Mouse (Mus musculus): Measurements from ENCODE around the gene Gm5089.

The Gm5089 gene

DNA sequence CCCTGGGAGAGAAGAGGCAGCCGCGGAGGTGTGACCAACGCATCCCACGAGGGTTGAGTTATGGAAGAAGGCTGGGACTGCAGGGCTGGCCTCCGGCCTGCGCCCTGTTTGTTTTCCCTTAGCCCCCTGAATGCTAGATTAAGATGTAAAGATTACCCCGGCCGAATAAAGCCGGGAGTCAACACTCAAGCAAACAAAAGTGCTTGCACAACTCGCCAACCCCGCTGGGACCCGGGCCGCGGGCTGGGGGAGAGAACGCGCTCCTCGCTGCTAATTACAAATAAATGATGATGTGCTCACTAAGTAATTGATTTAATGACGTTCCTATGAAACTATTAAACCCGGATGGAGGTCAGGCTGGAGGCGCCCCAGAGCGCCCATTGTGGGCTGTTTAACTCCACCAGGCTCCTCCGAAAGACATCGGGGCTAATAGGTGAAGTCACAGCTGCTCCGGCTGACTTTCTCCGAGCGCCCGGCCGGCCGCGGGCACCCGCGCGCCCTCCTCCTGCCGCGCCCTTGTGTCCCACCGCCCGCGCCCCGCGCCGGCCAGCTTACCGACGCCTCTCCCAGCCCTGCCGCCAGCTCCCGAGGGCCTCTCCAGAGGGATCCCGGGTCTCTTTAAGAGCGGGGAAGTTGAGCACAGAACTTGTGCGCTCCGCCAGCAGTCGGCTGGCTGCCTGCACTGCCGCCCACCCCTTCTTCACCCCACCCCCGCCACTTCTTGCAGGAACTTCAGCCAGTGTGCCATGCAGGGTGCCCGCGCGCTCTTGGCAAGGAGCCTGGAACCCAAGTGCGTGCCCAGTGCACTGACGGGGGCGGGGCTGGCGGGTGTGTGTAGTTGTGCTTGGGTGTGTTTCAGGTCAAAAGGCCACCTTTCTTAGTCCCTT, at the start of gene Gm5089:
Gene Gm5089, minus strand, starts transcription at position 620 of the 887 bp plus-strand sequence.
- in situ Hi-C loops (cut with MboI; ENCODE audit: unreplicated experiment in 2 of 2) = no loop called here

DNA sequence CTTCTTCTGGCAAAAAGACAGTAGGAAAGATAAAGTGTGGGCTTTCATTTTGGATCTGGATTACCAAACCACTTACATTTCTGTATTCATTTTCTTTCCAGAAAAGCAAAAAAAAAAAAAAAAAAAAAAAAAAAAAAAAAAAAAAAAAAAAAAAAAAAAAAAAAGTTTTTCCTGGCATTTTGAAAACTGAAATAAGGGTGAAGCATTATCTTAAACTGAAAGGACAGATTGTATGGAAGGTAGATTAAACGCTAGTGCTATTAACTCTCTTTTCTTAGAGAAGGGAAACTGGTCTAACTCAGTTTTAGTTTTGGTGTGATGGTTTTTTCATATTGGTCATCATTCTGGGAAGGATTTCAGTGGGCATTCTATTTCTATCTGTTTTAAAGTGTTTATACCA, 41.1 kb upstream of the Gm5089 start:
- in situ Hi-C loops (cut with MboI; ENCODE audit: unreplicated experiment in 2 of 2) = no loop called here

DNA sequence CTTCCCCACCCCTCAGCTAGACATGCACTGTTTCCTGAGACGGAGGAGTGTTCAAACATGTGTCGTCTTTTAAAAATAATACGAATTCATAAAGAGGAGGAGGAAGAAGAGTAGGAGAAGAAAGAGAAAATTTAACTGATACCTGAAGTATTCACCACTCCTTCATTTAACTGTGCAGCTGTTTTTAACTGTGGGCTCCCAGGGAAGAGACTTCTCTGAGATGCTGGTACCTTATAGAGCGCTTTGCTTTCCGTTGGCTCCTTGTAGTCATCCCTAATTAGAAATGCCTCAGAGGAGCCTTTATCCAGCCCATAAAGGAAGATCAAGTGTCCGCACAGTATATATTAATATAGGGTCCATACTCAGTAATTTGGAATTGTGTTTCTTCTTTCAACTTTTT, 40.6 kb upstream of the Gm5089 start:
- in situ Hi-C loops (cut with MboI; ENCODE audit: unreplicated experiment in 2 of 2) = no loop called here

DNA sequence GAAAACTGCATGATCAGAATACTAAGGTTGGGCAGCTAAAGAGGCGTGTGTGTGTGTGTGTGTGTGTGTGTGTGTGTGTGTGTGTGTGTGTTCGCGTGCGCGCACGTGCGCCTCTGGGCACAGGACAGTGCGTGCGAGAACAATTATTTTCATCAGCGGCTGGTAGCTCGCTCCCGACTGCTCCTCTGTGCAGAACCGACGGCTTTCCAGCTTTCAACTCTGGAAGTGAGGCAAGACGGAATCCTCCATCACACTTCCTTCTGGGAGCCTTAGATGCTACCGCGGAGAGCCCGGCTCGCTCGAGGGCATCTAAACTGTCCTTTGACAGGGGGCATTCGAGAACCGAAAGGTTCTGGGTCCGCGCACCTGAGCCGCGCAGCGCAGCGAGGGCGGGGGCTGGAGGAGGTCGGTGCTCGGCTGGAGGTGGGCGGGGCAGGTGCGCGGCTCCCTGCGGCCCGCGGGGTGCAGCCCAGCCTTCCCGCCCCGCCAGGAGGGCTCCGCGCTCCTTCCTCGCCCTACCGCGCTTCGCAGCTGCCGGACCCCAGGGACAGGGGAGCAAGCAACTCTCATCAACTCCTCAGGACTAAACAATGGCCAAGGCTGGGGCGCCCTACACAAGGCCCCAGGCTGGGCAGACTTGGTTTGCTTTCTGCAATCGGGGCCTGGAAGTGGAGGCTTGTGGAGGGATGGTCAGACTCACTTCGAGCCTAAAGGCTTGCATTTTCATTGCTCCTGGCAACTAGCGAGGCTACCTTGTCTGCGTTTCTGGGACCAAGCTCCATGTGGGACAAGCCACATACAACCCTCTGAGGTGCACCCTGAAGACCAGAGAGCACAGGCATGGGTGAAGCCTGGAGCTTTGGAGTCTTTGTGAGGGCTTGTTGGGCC, 39.8 kb upstream of the Gm5089 start, which contains the start of gene Gm10837:
Gene Gm10837, plus strand, starts transcription at position 146 of the 888 bp plus-strand sequence.
- in situ Hi-C loops (cut with MboI; ENCODE audit: unreplicated experiment in 2 of 2) = no loop called here

DNA sequence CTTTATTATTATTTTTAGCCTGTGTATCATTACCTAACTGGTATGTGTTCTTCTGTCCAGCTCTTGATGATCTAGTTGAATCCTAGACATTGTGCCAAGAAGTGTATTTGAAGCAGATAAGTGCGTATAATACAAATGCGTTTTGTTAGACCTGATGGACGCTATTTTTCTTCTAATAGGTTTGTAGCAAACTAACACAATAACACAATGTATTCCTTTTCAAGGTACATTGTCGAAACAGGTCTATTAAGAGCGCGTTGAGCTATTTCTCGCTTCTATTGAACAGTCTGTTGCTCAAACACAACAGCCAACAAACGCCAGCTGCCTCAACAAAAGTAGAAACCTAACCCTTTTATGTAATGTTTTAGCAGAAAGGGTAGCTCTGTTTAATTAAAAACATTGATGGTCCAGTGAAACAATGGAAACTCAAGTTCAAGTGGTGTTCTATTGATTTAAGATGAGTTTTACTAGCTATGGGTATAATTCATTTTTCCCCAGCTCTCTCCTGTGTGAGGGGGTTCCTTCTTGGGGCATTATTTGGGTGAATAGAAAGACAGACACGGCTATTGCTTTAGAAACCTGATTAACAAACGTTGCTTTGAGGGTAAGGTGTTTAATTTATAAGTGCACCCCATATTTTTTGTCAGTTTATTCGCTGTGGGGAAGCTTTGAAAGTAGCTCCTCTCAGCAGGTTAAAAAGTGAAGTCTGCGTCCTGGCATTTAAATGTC, 38.9 kb upstream of the Gm5089 start:
- in situ Hi-C loops (cut with MboI; ENCODE audit: unreplicated experiment in 2 of 2) = no loop called here

DNA sequence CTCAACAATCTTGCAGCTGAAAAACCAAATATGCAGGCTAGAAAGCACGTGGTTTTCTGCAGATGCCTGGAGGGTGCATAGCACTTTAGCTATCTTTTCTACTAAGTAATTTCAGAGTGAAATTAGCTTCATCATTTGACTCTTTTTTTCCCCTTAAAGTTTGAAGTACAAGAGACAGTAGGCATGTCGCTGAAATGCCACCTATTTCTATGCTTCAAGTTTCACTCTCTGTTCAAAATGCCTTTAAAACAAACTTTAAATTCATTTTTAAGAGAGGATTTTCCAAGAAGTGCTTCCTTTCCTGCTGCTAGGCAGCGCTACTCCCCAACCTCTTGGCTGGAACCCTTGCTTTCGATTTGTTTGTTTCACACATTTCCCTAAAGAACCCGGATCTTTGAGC, 38.1 kb upstream of the Gm5089 start:
- in situ Hi-C loops (cut with MboI; ENCODE audit: unreplicated experiment in 2 of 2) = no loop called here

DNA sequence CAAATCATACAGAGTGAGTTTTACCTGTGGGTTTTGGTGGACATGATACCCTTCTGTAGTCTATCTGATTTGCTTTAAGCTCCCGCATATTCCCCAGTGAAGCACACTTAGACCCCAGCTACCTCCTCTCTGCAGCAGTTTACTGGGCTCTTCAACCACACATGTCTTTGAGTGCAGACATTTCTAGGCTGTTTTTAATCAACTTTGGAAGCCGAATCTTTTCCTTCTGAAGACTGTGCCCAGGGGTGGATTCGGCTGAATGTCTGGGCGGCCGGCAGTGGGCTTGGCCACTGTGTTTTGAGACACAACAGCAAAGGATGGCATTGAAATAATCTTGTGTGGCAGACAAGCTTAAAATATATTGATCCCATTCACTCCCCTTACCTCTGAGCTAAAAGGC, 36.5 kb upstream of the Gm5089 start:
- in situ Hi-C loops (cut with MboI; ENCODE audit: unreplicated experiment in 2 of 2) = no loop called here

DNA sequence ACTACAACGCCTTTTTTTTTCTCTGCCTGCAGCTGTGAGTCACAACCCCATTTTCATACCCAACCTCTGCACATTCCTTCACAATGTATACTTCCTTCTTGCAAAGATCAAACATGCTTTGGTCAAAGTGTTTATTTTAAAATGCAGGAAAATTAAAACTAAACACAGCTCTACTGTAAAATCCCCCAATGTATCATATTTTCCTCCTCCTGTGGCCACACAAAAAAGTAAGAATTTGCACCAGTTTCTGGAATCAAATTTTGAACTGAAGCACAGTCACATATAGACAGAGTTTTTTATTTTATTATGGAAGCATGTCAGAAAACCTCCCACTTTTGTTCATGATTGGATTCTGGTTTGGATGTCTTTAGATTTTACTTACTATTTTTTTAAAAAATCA, 35.7 kb upstream of the Gm5089 start:
- in situ Hi-C loops (cut with MboI; ENCODE audit: unreplicated experiment in 2 of 2) = no loop called here

DNA sequence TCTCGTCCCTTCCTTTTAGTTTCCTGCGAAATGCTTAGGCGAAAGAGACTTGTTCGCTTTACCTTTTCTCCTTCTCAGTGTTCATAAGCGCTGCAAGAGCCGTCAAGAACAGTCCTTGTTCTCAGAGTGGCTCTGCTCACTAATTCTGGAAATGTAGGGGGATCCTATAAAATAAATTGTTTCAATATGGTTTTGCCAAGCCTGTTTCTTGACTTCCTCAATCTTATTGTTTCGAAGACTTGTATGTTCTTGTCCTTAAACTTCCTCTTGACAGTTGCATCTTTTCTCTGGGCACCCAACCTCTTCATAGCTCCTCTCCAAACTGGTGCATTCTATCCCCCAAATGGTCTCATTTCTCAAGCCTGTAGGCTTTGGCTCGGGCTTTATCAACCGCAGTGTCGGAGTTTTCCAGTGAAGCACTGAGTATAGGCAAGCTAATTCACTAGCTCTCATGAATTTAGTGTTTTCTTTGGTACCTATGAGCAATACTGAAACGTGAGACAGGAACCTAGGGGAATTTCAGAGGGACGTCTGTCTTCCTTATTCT, 34.8 kb upstream of the Gm5089 start:
- in situ Hi-C loops (cut with MboI; ENCODE audit: unreplicated experiment in 2 of 2) = no loop called here

DNA sequence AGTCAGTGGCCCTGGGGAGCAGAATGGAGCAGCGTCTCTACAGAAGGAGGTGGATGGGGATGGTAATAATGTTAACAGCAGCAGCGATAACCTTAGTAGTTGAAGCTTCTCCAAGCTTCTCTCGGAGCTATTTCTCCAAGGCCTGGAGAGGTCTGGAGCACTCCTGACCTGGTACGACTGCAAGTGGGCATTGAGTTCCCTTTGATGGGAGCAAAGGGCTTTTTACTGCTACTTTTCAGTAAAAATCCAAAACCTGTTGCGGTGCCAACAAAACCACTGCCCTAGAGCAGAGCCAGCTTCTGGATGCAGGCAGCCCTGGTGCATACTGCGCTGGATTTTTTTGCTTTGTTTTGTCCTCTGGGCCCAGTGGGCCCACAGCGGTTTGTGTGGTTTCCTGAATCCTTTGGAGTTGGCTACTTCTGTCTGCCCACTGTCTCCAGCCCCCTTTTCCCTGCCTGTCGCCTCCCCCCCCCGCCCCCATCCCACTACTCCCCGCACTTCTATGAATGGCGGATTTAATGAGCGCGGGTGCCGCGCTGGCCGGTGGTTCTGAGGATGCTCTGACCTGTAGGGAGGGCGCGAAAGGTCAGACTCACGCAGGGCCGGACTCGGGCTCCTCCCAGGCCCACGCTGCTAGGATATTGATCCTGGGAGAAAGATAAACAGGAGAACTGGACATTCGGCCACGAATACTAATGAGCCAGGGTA, 34.1 kb upstream of the Gm5089 start:
- in situ Hi-C loops (cut with MboI; ENCODE audit: unreplicated experiment in 2 of 2) = no loop called here

DNA sequence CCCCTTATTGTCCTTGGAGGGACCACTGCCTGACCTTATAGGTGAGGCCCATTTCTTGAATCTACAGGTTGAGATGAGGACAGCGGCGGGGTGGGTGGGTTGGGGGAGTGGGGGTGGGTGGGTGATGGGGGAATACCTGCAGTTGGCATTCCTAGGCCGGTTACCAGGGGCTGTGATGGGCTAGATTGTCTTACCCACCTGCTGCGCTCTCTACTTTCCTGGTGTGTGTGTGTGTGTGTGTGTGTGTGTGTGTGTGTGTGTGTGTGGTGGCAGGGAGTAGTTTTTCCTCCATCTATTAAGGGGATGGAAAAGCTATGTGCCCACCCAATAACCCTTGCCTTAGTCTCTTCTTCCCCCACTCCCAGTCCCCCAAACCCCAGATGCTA, 33.5 kb upstream of the Gm5089 start:
- in situ Hi-C loops (cut with MboI; ENCODE audit: unreplicated experiment in 2 of 2) = no loop called here

DNA sequence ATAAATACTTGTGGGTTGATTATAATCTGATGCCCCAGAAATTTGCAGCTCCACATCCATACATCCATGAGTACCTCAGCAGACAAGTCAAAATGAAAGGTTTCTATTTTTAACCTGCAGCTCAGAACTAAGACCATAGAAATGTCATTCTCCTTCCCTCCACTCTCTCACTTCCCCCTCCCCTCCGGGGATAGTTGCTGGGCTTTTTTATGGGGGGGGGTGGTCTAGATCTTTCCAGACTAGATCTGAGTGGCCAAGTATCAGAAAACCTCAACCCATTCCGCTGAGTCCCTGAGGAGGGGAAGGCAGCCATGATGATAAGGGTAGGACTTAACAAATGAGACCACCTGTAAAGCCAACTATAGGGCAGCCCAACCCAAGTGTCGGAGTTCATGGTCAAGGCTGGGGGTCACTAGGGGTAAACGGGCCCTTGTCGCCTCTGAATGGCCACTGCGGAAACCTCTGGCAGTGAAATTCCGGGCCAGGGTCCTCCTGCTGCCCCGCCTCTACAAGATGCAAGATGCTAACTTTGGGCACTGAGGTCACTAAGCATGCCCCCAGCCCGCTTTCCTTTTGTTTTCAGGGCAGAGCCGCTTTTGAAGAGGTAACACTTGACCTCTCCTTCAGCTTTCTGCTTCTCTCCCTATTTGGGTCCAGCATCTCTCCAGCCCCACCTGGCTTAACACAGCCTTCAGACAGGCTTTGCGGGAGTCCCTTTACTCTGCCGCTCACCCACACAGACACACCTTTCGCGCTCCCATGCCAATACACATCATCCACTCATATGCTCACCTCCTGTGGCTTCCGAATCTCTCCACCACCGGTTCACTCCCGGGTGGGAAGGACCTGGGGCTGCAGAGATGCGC, 32.9 kb upstream of the Gm5089 start:
- in situ Hi-C loops (cut with MboI; ENCODE audit: unreplicated experiment in 2 of 2) = no loop called here

DNA sequence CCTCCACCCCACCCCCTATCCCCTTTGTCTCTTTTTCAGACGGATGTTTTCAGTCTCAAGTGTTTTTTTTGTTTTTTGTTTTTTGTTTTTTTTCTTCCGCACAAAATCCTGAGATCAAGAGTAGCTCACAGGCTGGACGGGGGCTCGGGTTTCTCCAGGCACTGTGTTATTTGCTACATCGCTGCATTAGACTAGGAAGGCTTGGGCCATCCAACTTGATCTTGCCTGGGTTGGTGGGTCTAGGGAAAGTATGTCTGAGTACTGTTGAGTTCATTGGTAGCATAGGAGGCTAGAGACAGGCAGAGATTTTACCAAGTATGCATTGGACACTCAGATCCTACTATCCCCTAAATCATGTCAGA, 32.1 kb upstream of the Gm5089 start:
- in situ Hi-C loops (cut with MboI; ENCODE audit: unreplicated experiment in 2 of 2) = no loop called here

DNA sequence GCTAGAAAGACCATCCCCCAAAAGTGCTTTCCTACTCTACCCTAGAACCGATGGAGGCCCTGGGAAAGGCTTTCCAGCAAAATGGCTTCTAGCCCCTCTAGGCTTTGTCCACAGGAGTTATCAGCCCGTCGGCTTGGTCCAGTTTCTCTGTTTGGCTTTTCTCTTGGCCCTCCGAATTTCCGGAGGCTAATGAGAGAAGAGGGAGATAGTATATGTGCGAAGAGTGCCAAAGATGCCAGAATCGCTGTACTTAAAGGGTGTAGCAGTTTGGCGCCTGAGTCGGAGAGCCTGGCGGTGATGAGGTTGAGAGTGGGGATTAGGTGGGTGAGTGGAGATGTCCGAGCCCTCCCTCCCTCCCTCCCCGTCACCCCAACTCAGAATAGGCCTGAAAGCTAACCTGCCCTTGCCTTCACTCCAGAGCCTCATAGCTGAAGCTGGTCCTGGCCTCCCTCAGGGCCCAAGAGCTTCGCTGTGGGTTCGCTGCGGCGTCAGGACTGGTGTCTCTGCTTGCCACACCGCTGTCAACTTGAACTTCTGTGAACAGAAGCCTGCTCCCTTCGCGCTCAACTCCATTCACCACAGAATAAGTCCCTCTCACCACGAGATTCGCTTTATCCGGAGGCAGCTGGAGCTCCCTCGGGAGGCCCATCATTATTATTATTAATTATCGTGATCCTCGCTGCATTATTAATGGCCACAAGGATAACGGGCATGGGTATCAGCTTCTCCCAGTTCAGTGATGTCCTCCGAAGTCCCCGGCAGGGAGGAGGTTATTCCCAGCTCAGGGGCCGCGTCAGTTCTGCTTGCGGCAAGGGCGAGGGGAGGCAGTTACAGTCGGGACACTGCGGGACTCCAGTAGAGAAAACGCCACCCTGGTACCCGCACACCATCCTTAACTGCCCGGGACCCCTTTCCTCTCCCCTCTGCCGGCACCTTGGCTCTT, 31.4 kb upstream of the Gm5089 start:
- in situ Hi-C loops (cut with MboI; ENCODE audit: unreplicated experiment in 2 of 2) = no loop called here

DNA sequence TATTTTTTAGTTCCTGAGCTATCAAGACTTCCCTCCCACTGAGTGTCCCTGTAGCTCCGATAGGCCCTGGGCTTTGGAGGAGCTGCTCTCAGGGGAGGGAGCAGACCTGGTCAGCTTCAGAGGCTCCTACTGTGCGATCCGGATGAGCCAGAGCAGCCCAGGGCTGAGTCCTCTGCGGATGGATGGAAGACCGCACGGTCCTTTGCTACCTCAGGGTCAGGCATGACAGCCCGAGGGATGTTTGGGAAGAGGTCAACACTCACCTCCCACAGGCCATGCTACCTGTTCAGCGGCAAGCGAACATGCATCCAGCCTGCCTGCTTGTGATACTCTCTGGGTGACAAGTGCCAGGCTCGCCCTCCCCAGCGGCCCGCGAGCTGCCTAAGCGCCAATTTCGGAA, 30.3 kb upstream of the Gm5089 start:
- in situ Hi-C loops (cut with MboI; ENCODE audit: unreplicated experiment in 2 of 2) = no loop called here

DNA sequence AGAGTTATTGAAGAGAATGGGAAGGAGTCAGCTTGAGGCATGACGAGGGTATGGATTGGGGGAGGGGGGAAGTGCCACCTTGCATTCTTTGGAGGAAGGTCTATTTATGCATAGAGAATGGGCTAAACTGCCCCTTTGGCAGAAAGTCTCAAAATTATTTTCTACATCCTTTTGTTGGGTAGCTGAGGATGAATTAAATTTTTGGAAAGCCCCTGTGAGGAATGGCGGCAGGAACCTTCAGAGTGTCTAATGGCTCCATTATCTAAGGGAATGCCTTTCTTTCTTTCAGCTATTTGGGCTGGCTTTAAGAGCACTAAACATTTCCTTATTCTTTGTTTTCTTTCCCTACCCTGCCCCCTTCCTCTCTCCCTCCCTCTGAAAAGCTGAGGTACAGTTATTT, 29.4 kb upstream of the Gm5089 start:
- in situ Hi-C loops (cut with MboI; ENCODE audit: unreplicated experiment in 2 of 2) = no loop called here

DNA sequence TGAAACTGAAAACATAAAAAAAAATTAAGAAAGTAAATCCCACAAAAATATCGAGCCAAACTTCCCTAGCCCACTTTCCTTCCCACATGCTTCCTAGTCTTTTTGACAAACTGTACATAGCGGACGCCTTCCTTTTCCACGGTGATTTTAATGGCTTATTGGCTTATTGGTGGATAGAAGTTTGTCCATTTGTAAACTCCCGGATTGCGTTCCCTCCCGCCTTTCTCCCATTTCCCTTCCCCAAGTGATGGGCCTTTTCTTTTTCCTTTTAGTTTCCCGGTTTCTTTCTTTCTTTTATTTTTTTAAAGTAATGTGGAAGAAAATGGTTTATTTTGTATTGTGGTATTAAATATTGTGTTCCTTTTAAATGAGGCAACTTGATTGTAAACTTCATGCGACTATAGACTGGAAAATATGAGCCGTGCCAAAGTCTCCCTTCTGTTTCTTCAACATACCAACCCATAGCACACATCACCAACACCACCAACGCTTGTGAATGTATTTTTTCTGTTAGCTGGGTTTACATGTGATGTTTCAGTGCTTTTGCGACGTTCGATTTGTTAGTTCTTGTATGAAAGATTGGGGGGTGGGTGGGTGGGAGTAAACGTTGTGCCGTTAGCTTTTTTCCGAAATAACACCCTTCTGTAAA, 28.7 kb upstream of the Gm5089 start:
- in situ Hi-C loops (cut with MboI; ENCODE audit: unreplicated experiment in 2 of 2) = no loop called here

DNA sequence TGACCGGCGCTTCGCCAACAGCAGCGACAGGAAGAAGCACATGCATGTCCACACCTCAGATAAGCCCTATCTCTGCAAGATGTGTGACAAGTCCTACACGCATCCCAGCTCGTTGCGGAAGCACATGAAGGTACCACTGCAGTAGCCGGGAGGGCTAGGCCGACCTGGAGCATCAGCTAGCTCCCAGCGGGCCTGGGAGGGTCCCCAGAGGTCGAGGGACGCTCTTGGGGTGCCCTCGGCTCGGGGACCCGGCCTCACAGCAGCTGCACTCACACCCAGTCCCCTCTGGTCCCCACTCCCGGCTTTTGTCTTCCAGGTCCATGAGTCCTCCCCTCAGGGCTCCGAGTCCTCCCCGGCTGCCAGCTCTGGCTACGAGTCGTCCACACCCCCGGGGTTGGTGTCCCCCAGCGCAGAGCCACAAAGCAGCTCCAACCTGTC, 27.7 kb upstream of the Gm5089 start:
- in situ Hi-C loops (cut with MboI; ENCODE audit: unreplicated experiment in 2 of 2) = no loop called here
